Mouse (Mus musculus): ENCODE measurements around the gene Hoxa2. TPM values are rescaled to one million over a fixed set of nuclear protein-coding genes. Genes with fewer than 3 reads are reported as not detected.

Gene Hoxa2
- total and polyA plus RNA-seq, 2 experiments from 2014 or later, result 3.0 TPM; not detected in 1

GRCm38 (mm10) chr6:52172501-52172900, 7.9 kb upstream of the Hoxa2 start:
- 0 out of 2 replicates have a peak overlapping the region, but pooled peaks have one; percentile 7 for H3K4me2 ChIP-seq (ENCODE audit: low read depth, low read length, poor library complexity, severe bottlenecking)
- DNase-seq (ENCODE audit: low spot score) (peak; percentile 94), ATAC-seq (ENCODE audit: low FRiP score) (no peak)
- H3K36me3 ChIP-seq (ENCODE audit: insufficient read depth, low read length), result no peaks in the 10 kb centered on the region
- no peak overlapping the region for H3K9ac ChIP-seq (replicated peaks; ENCODE audit: low read length, poor library complexity, severe bottlenecking)
- no peak overlapping the region for H3K4me3 ChIP-seq (ENCODE audit: low read depth, low read length)
- TF ChIP-seq CTCF (IDR thresholded peaks at IDR 0.05), result no peak
- no peaks in the 10 kb centered on the region for H3K4me1 ChIP-seq (ENCODE audit: insufficient read depth, low read length)
- WGBS, result 1% methylated on average over 35 of the region's 35 CpGs
- H3K9me3 ChIP-seq (ENCODE audit: low read length), result no peaks in the 10 kb centered on the region
- H3K27ac ChIP-seq (ENCODE audit: low read depth, low read length), result no peak overlapping the region
- H3K27me3 ChIP-seq (ENCODE audit: insufficient read depth, low read length), result peaks cover 76% of the 10 kb centered on the region

GRCm38 (mm10) chr6:52171938-52172337, 7.3 kb upstream of the Hoxa2 start:
- Histone ChIP-seq H3K9me3 (ENCODE audit: low read length) (no peaks in the 10 kb centered on the region), H3K27ac (ENCODE audit: low read depth, low read length) (no peak overlapping the region), H3K36me3 (ENCODE audit: insufficient read depth, low read length) (no peaks in the 10 kb centered on the region), H3K27me3 (ENCODE audit: insufficient read depth, low read length) (peaks cover 76% of the 10 kb centered on the region), H3K9ac (replicated peaks; ENCODE audit: low read length, poor library complexity, severe bottlenecking) (no peak overlapping the region), H3K4me2 (ENCODE audit: low read depth, low read length, poor library complexity, severe bottlenecking) (0 out of 2 replicates have a peak overlapping the region, but pooled peaks have one; percentile 7), H3K4me1 (ENCODE audit: insufficient read depth, low read length) (no peaks in the 10 kb centered on the region), H3K4me3 (ENCODE audit: low read depth, low read length) (no peak overlapping the region)
- 5% methylated on average over 7 of the region's 7 CpGs for WGBS
- no peak for DNase-seq (ENCODE audit: low spot score)
- ATAC-seq (ENCODE audit: low FRiP score), result no peak
- no peak for TF ChIP-seq CTCF (IDR thresholded peaks at IDR 0.05)

GRCm38 (mm10) chr6:52171331-52171730, 6.7 kb upstream of the Hoxa2 start:
- Histone ChIP-seq H3K9me3 (ENCODE audit: low read length) (no peaks in the 10 kb centered on the region), H3K9ac (replicated peaks; ENCODE audit: low read length, poor library complexity, severe bottlenecking) (no peak overlapping the region), H3K4me2 (ENCODE audit: low read depth, low read length, poor library complexity, severe bottlenecking) (no peak overlapping the region), H3K36me3 (ENCODE audit: insufficient read depth, low read length) (no peaks in the 10 kb centered on the region), H3K4me1 (ENCODE audit: insufficient read depth, low read length) (no peaks in the 10 kb centered on the region), H3K27me3 (ENCODE audit: insufficient read depth, low read length) (peaks cover 76% of the 10 kb centered on the region), H3K4me3 (ENCODE audit: low read depth, low read length) (no peak overlapping the region), H3K27ac (ENCODE audit: low read depth, low read length) (no peak overlapping the region)
- DNase-seq (ENCODE audit: low spot score) (no peak), ATAC-seq (ENCODE audit: low FRiP score) (no peak)
- TF ChIP-seq CTCF (IDR thresholded peaks at IDR 0.05), result no peak
- 3% methylated on average over 4 of the region's 4 CpGs for WGBS

- H3K4me1 ChIP-seq (ENCODE audit: insufficient read depth, low read length), result no peaks in the 10 kb centered on the region
- no peak overlapping the region for H3K4me2 ChIP-seq (ENCODE audit: low read depth, low read length, poor library complexity, severe bottlenecking)
Measured at GRCm38 (mm10) chr6:52170898-52171223, 6.2 kb upstream of the Hoxa2 start.

GRCm38 (mm10) chr6:52170166-52170897, 5.7 kb upstream of the Hoxa2 start:
- 3% methylated on average over 40 of the region's 40 CpGs for WGBS
- DNase-seq (ENCODE audit: low spot score) (no peak), ATAC-seq (ENCODE audit: low FRiP score) (no peak)
- no peak overlapping the region for H3K4me2 ChIP-seq (ENCODE audit: low read depth, low read length, poor library complexity, severe bottlenecking)
- TF ChIP-seq CTCF (IDR thresholded peaks at IDR 0.05), result no peak
- no peak overlapping the region for H3K27ac ChIP-seq (ENCODE audit: low read depth, low read length)
- no peaks in the 10 kb centered on the region for H3K4me1 ChIP-seq (ENCODE audit: insufficient read depth, low read length)
- no peak overlapping the region for H3K4me3 ChIP-seq (ENCODE audit: low read depth, low read length)
- H3K27me3 ChIP-seq (ENCODE audit: insufficient read depth, low read length), result peaks cover 80% of the 10 kb centered on the region
- H3K9ac ChIP-seq (replicated peaks; ENCODE audit: low read length, poor library complexity, severe bottlenecking), result no peak overlapping the region
- H3K9me3 ChIP-seq (ENCODE audit: low read length), result no peaks in the 10 kb centered on the region
- no peaks in the 10 kb centered on the region for H3K36me3 ChIP-seq (ENCODE audit: insufficient read depth, low read length)

More at GRCm38 (mm10) chr6:52170898-52171223, 6.2 kb upstream of the Hoxa2 start:
- ATAC-seq (ENCODE audit: low FRiP score) (no peak), DNase-seq (ENCODE audit: low spot score) (no peak)
- Histone ChIP-seq H3K27me3 (ENCODE audit: insufficient read depth, low read length) (peaks cover 80% of the 10 kb centered on the region), H3K9me3 (ENCODE audit: low read length) (no peaks in the 10 kb centered on the region), H3K9ac (replicated peaks; ENCODE audit: low read length, poor library complexity, severe bottlenecking) (no peak overlapping the region), H3K36me3 (ENCODE audit: insufficient read depth, low read length) (no peaks in the 10 kb centered on the region), H3K4me3 (ENCODE audit: low read depth, low read length) (no peak overlapping the region), H3K27ac (ENCODE audit: low read depth, low read length) (no peak overlapping the region)
- no peak for TF ChIP-seq CTCF (IDR thresholded peaks at IDR 0.05)
- 9% methylated on average over 5 of the region's 5 CpGs for WGBS

GRCm38 (mm10) chr6:52169499-52170165, 5.0 kb upstream of the Hoxa2 start:
- Histone ChIP-seq H3K27ac (ENCODE audit: low read depth, low read length) (no peak overlapping the region), H3K4me2 (ENCODE audit: low read depth, low read length, poor library complexity, severe bottlenecking) (no peak overlapping the region)
- ATAC-seq (ENCODE audit: low FRiP score), result no peak

More at GRCm38 (mm10) chr6:52169499-52170165, 5.0 kb upstream of the Hoxa2 start:
- Histone ChIP-seq H3K36me3 (ENCODE audit: insufficient read depth, low read length) (no peaks in the 10 kb centered on the region), H3K4me1 (ENCODE audit: insufficient read depth, low read length) (no peaks in the 10 kb centered on the region), H3K27me3 (ENCODE audit: insufficient read depth, low read length) (peaks cover 78% of the 10 kb centered on the region), H3K4me3 (ENCODE audit: low read depth, low read length) (no peak overlapping the region), H3K9ac (replicated peaks; ENCODE audit: low read length, poor library complexity, severe bottlenecking) (no peak overlapping the region), H3K9me3 (ENCODE audit: low read length) (no peaks in the 10 kb centered on the region)
- no peak for DNase-seq (ENCODE audit: low spot score)
- WGBS, result 4% methylated on average over 16 of the region's 16 CpGs
- no peak for TF ChIP-seq CTCF (IDR thresholded peaks at IDR 0.05)

Data from midbrain, postnatal 0 days (tissue).